Mouse (Mus musculus) cerebellum, adult 8-10 months (tissue): ENCODE measurements around the gene Klk1b1.
"Not testable (repeated sequence)": the region's sequence is repeated elsewhere in the genome, so short reads cannot be mapped to it uniquely, and the experiment has no call there.

ENCODE experiments used
- DNase-seq: peaks from one replicate; pipeline ENCODE4 v3.0.0; 2022

Gene Klk1b1

DNA sequence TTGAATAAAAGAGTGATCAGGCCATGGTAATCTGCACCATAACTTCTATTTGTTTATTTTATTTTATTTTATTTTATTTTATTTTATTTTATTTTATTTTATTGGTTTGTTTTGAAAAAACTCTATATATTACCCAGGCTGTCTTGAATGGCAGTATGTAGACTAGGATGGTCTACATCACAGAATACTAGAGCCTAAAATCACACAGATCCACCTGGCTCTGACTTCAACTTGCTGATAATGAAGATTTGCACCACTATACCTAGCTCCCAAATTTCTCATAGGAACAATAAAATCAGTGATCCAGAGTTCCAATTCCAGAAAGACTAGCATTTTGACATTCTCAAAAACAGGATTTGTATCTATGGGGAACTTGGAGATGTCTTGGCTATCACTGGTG lies 45.3 kb downstream of the Klk1b1 start, which contains the start of gene Klk1b26:
Gene Klk1b26, plus strand, starts transcription at position 301 of the 400 bp plus-strand sequence.
- not testable (repeated sequence) for DNase-seq

DNA sequence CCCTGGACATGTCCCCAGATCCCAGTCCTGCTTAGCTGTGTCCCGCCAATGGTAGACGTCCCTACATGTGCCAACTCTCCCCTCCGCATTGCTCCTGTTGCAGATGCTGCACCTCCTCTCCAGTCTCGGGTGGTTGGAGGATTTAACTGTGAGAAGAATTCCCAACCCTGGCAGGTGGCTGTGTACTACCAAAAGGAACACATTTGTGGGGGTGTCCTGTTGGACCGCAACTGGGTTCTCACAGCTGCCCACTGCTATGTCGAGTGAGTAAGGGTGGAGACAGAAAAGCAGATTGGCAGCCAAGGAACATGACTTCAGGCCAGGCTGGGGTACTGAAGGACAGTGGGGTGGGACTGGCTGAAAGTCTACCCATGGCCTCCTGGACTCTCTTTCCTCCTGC lies 48.1 kb downstream of the Klk1b1 start:
- not testable (repeated sequence) for DNase-seq

DNA sequence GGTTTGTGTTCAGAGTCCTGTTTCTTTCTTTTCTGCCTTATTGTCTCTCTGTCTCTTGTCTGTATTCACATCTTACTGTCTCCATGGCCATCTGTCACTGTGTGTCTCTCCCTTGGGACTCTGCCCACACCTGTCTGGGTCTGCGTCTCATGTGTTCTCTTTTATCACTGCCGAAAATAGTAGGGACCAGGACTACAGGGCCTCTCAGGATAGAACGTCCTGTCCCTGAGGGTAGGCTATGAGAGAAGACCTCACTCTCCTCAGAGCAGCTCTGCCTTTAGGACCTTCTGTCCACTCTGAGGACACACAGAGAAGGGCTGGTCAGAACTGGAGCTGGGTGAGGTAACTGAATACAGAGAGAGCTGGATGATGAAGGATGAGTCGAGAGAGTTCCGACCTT lies 48.5 kb downstream of the Klk1b1 start:
- no peak for DNase-seq
